Mouse (Mus musculus) testis, adult 10 weeks (tissue): Measurements from ENCODE around the gene Usp4. TPM values are rescaled to one million over a fixed set of nuclear protein-coding genes. Genes with fewer than 3 reads are reported as not detected.

Experiments used
- polyA plus RNA-seq: library from polyadenylated mRNA; stranded (reverse); fragments of 350-450 nt; fragmentation: Illumina TruSeq; extraction: RNeasy Lipid Tissue Mini Kit (QIAGEN cat#74804); gene quantifications from one replicate; pipeline ENCODE4 v1.2.3, GENCODE M21; 2014; ENCODE audit warnings: low read depth, low replicate concordance

The Usp4 gene
- polyA plus RNA-seq = 93.9 TPM

GRCm38 (mm10) chr9:108347540-108348289 lies at the start of gene Usp4:
Gene Usp4, plus strand, starts transcription at chr9:108347853.

GRCm38 (mm10) chr9:108305629-108306520 lies 41.8 kb upstream of the Usp4 start, which contains the start of the genes Rhoa and Tcta:
Gene Rhoa, plus strand, starts transcription at chr9:108306129.
Gene Tcta, minus strand, starts transcription at chr9:108306160.

GRCm38 (mm10) chr9:108338886-108339781 lies 8.5 kb upstream of the Usp4 start, which contains the start of gene Gpx1:
Gene Gpx1, plus strand, starts transcription at chr9:108338903.

DNA sequence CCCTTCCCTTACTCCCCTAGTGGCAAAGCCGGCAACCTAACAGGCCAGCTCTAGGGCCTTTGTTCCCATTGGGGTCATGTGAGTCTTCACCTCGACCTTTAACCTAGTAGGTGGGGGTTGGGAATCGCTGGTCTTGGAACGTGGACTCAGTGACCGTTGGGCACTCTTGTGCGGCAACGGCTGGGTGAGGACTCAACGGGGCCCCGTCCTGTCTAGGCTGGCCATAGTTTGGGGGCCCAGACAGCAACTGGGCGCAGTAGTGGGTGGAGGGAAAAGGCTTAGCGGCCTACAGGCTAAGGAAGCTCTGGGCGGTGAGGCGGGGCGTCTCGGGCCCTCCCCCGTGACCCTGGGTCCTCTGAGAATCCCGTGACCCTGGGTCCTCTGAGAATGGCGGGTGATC lies 45.0 kb downstream of the Usp4 start, which contains the start of gene 1700102P08Rik:
Gene 1700102P08Rik (plus strand): TSS at position 130 of the 400 bp plus-strand sequence.

GRCm38 (mm10) chr9:108428384-108428783 lies 80.7 kb downstream of the Usp4 start, which contains the start of gene Ccdc36:
Gene Ccdc36, minus strand, starts transcription at chr9:108428484.

GRCm38 (mm10) chr9:108436182-108436581 lies 88.5 kb downstream of the Usp4 start, which contains the start of gene BC048562:
Gene BC048562, plus strand, starts transcription at chr9:108436482.

Other genes starting within 250 kb of the Usp4 start
- gene Bsn, start 157.5 kb upstream of the Usp4 start, polyA plus RNA-seq = 0.27 TPM
- 10.4 TPM for gene Dag1, start 83.9 kb upstream of the Usp4 start, polyA plus RNA-seq
- 24.1 TPM for gene Nicn1, start 57.4 kb upstream of the Usp4 start, polyA plus RNA-seq
- gene Amt, start 51.0 kb upstream of the Usp4 start, polyA plus RNA-seq = 1.4 TPM
- 114 TPM for gene Rhoa, start 41.7 kb upstream of the Usp4 start, polyA plus RNA-seq
- 17.0 TPM for gene Tcta, start 41.7 kb upstream of the Usp4 start, polyA plus RNA-seq
- gene Gpx1, start 8.9 kb upstream of the Usp4 start, polyA plus RNA-seq = 1.8 TPM
- gene 1700102P08Rik, start 45.0 kb downstream of the Usp4 start, polyA plus RNA-seq = 278 TPM
- gene Ccdc36, start 80.6 kb downstream of the Usp4 start, polyA plus RNA-seq = 8.6 TPM
- 10.4 TPM for gene BC048562, start 88.6 kb downstream of the Usp4 start, polyA plus RNA-seq
- gene Ccdc71, start 112.7 kb downstream of the Usp4 start, polyA plus RNA-seq = 3.0 TPM
- gene Klhdc8b, start 113.7 kb downstream of the Usp4 start, polyA plus RNA-seq = 1.3 TPM
- gene Lamb2, start 131.9 kb downstream of the Usp4 start, polyA plus RNA-seq = 2.0 TPM
- 14.4 TPM for gene Usp19, start 142.7 kb downstream of the Usp4 start, polyA plus RNA-seq
- 74.8 TPM for gene Qars, start 159.9 kb downstream of the Usp4 start, polyA plus RNA-seq
- 151 TPM for gene Qrich1, start 169.0 kb downstream of the Usp4 start, polyA plus RNA-seq
- gene Impdh2, start 212.4 kb downstream of the Usp4 start, polyA plus RNA-seq = 69.5 TPM
- 28.8 TPM for gene Ndufaf3, start 219.6 kb downstream of the Usp4 start, polyA plus RNA-seq
- gene Dalrd3, start 222.0 kb downstream of the Usp4 start, polyA plus RNA-seq = 5.2 TPM
- 0.83 TPM for gene Wdr6, start 230.9 kb downstream of the Usp4 start, polyA plus RNA-seq
- gene P4htm, start 249.8 kb downstream of the Usp4 start, polyA plus RNA-seq = 0.14 TPM